Mouse (Mus musculus): ENCODE measurements around the gene Gm17545. TPM values are rescaled to one million over a fixed set of nuclear protein-coding genes. Genes with fewer than 3 reads are reported as not detected.

Gene Gm17545
- polyA plus RNA-seq, 1 experiment = not detected

- Histone ChIP-seq H3K4me1 (ENCODE audit: control insufficient read depth, insufficient read depth, low read length) (peaks cover 13% of the 10 kb centered on the region), H3K27me3 (replicated peaks; ENCODE audit: control insufficient read depth, insufficient read depth, low read length) (no peaks in the 10 kb centered on the region), H3K27ac (ENCODE audit: insufficient read depth, low read depth, low read length) (no peak overlapping the region; the same call in 1 of the 2 replicates), H3K4me3 (ENCODE audit: insufficient read depth, low read depth, low read length) (no peak overlapping the region), H3K36me3 (ENCODE audit: control insufficient read depth, insufficient read depth, low read length) (no peaks in the 10 kb centered on the region)
- DNase-seq = peak; percentile 27
- no peak for TF ChIP-seq POLR2A (IDR thresholded peaks at IDR 0.05; ENCODE audit: low read depth, low read length)
- TF ChIP-seq CTCF (conservative IDR thresholded peaks at IDR 0.05; ENCODE audit: insufficient read depth, insufficient read length, low read depth, low read length) = no peak
- WGBS = 19% methylated on average over 6 of the region's 6 CpGs
These were observed 36.5 kb upstream of the Gm17545 start for GRCm38 (mm10) chr9:22417547-22417946.

GRCm38 (mm10) chr9:22419877-22420276 is 34.2 kb upstream of the Gm17545 start:
- no peak overlapping the region for H3K4me3 ChIP-seq (ENCODE audit: insufficient read depth, low read depth, low read length)
- H3K27me3 ChIP-seq (replicated peaks; ENCODE audit: control insufficient read depth, insufficient read depth, low read length) = no peaks in the 10 kb centered on the region
- peaks cover 13% of the 10 kb centered on the region for H3K4me1 ChIP-seq (ENCODE audit: control insufficient read depth, insufficient read depth, low read length)
- no peaks in the 10 kb centered on the region for H3K36me3 ChIP-seq (ENCODE audit: control insufficient read depth, insufficient read depth, low read length)
- DNase-seq = no peak
- TF ChIP-seq CTCF (conservative IDR thresholded peaks at IDR 0.05; ENCODE audit: insufficient read depth, insufficient read length, low read depth, low read length) (no peak), POLR2A (IDR thresholded peaks at IDR 0.05; ENCODE audit: low read depth, low read length) (no peak)
- 92% methylated on average over 3 of the region's 3 CpGs for WGBS
- no peak overlapping the region for H3K27ac ChIP-seq (ENCODE audit: insufficient read depth, low read depth, low read length)

- Histone ChIP-seq H3K36me3 (ENCODE audit: control insufficient read depth, insufficient read depth, low read length) (no peaks in the 10 kb centered on the region), H3K27ac (ENCODE audit: insufficient read depth, low read depth, low read length) (no peak overlapping the region), H3K27me3 (replicated peaks; ENCODE audit: control insufficient read depth, insufficient read depth, low read length) (no peaks in the 10 kb centered on the region), H3K4me1 (ENCODE audit: control insufficient read depth, insufficient read depth, low read length) (peaks cover 13% of the 10 kb centered on the region), H3K4me3 (ENCODE audit: insufficient read depth, low read depth, low read length) (no peak overlapping the region)
- WGBS = 39% methylated on average over 7 of the region's 7 CpGs
- TF ChIP-seq CTCF (conservative IDR thresholded peaks at IDR 0.05; ENCODE audit: insufficient read depth, insufficient read length, low read depth, low read length) = no peak
- no peak for TF ChIP-seq POLR2A (IDR thresholded peaks at IDR 0.05; ENCODE audit: low read depth, low read length)
- peak; percentile 48 for DNase-seq
These were observed 33.6 kb upstream of the Gm17545 start for GRCm38 (mm10) chr9:22420491-22420890.

GRCm38 (mm10) chr9:22422559-22422958 is 31.5 kb upstream of the Gm17545 start:
- 49% methylated on average over 1 of the region's 1 CpGs for WGBS
- DNase-seq = no peak
- H3K27me3 ChIP-seq (replicated peaks; ENCODE audit: control insufficient read depth, insufficient read depth, low read length) = no peaks in the 10 kb centered on the region
- no peak for TF ChIP-seq CTCF (conservative IDR thresholded peaks at IDR 0.05; ENCODE audit: insufficient read depth, insufficient read length, low read depth, low read length)
- no peak for TF ChIP-seq POLR2A (IDR thresholded peaks at IDR 0.05; ENCODE audit: low read depth, low read length)
- H3K4me1 ChIP-seq (ENCODE audit: control insufficient read depth, insufficient read depth, low read length) = peaks cover 8% of the 10 kb centered on the region; the same call in 1 of the 2 replicates
- H3K36me3 ChIP-seq (ENCODE audit: control insufficient read depth, insufficient read depth, low read length) = no peaks in the 10 kb centered on the region
- no peak overlapping the region for H3K27ac ChIP-seq (ENCODE audit: insufficient read depth, low read depth, low read length)
- H3K4me3 ChIP-seq (ENCODE audit: insufficient read depth, low read depth, low read length) = no peak overlapping the region

- TF ChIP-seq CTCF (conservative IDR thresholded peaks at IDR 0.05; ENCODE audit: insufficient read depth, insufficient read length, low read depth, low read length) (no peak), POLR2A (IDR thresholded peaks at IDR 0.05; ENCODE audit: low read depth, low read length) (no peak)
- DNase-seq = no peak
- Histone ChIP-seq H3K27ac (ENCODE audit: insufficient read depth, low read depth, low read length) (no peak overlapping the region), H3K36me3 (ENCODE audit: control insufficient read depth, insufficient read depth, low read length) (no peaks in the 10 kb centered on the region), H3K4me3 (ENCODE audit: insufficient read depth, low read depth, low read length) (no peak overlapping the region), H3K4me1 (ENCODE audit: control insufficient read depth, insufficient read depth, low read length) (0 out of 2 replicates have a peak, but pooled peaks cover 2% of the 10 kb centered on the region), H3K27me3 (replicated peaks; ENCODE audit: control insufficient read depth, insufficient read depth, low read length) (no peaks in the 10 kb centered on the region)
- WGBS = 54% methylated on average over 1 of the region's 1 CpGs
These were observed 30.6 kb upstream of the Gm17545 start for GRCm38 (mm10) chr9:22423507-22423906.

- 65% methylated on average over 10 of the region's 10 CpGs for WGBS
- no peaks in the 10 kb centered on the region for H3K36me3 ChIP-seq (ENCODE audit: control insufficient read depth, insufficient read depth, low read length)
- no peak for DNase-seq
- no peak overlapping the region for H3K4me3 ChIP-seq (ENCODE audit: insufficient read depth, low read depth, low read length)
- H3K27me3 ChIP-seq (replicated peaks; ENCODE audit: control insufficient read depth, insufficient read depth, low read length) = no peaks in the 10 kb centered on the region
- TF ChIP-seq POLR2A (IDR thresholded peaks at IDR 0.05; ENCODE audit: low read depth, low read length) (no peak), CTCF (conservative IDR thresholded peaks at IDR 0.05; ENCODE audit: insufficient read depth, insufficient read length, low read depth, low read length) (no peak)
- H3K4me1 ChIP-seq (ENCODE audit: control insufficient read depth, insufficient read depth, low read length) = 0 out of 2 replicates have a peak, but pooled peaks cover 2% of the 10 kb centered on the region
- no peak overlapping the region for H3K27ac ChIP-seq (ENCODE audit: insufficient read depth, low read depth, low read length)
These were observed 29.9 kb upstream of the Gm17545 start for GRCm38 (mm10) chr9:22424196-22424595.

GRCm38 (mm10) chr9:22424719-22425118 is 29.4 kb upstream of the Gm17545 start:
- no peak for DNase-seq
- Histone ChIP-seq H3K27me3 (replicated peaks; ENCODE audit: control insufficient read depth, insufficient read depth, low read length) (no peaks in the 10 kb centered on the region), H3K4me3 (ENCODE audit: insufficient read depth, low read depth, low read length) (no peak overlapping the region), H3K4me1 (ENCODE audit: control insufficient read depth, insufficient read depth, low read length) (0 out of 2 replicates have a peak, but pooled peaks cover 2% of the 10 kb centered on the region), H3K27ac (ENCODE audit: insufficient read depth, low read depth, low read length) (no peak overlapping the region), H3K36me3 (ENCODE audit: control insufficient read depth, insufficient read depth, low read length) (no peaks in the 10 kb centered on the region)
- 97% methylated on average over 4 of the region's 4 CpGs for WGBS
- TF ChIP-seq POLR2A (IDR thresholded peaks at IDR 0.05; ENCODE audit: low read depth, low read length) (no peak), CTCF (conservative IDR thresholded peaks at IDR 0.05; ENCODE audit: insufficient read depth, insufficient read length, low read depth, low read length) (no peak)
